Mouse (Mus musculus) G1E (cell line): ENCODE measurements around the gene Alad.

ENCODE experiments used
- CTCF ChIP-seq: IDR thresholded peaks from 2 replicates; pipeline ENCODE4 v1.5.1; 2012; ENCODE audit warnings: low read depth, low read length, inconsistent platforms, mixed read lengths
- POLR2AphosphoS5 ChIP-seq: IDR thresholded peaks from 2 replicates; pipeline ENCODE4 v1.6.1; 2012; ENCODE audit warnings: low read depth, low read length, inconsistent platforms; ENCODE audit not compliant: insufficient replicate concordance
- TAL1 ChIP-seq: conservative IDR thresholded peaks from 2 replicates; pipeline ENCODE4 v1.6.1; 2012; ENCODE audit warnings: low read depth, low read length, inconsistent platforms, mixed read lengths

DNA sequence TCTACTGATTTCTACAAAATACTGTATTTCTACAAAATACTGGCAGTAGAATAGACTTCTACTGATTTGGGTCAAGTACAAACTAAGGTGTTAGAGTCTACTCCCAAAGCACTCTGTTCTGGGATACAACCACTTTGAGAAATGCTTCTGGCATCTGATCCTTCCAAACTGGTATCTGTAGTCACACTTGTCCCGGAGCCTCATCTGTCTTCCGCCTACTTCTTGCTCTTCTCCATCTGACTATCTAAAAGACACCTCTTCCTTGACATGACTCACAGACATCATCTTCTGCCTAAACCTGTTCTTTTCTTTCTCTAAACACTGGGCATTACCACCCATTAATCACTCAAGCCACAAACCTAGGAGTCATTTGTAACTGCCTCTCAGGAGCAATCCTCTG lies 47.6 kb downstream of the Alad start:
- TF ChIP-seq CTCF (no peak), POLR2AphosphoS5 (no peak), TAL1 (no peak)
